Mouse (Mus musculus): Measurements from ENCODE around the gene Pp2d1.
A peak's percentile ranks its signal among the peaks of the same experiment; 100 is the strongest.

The Pp2d1 gene

DNA sequence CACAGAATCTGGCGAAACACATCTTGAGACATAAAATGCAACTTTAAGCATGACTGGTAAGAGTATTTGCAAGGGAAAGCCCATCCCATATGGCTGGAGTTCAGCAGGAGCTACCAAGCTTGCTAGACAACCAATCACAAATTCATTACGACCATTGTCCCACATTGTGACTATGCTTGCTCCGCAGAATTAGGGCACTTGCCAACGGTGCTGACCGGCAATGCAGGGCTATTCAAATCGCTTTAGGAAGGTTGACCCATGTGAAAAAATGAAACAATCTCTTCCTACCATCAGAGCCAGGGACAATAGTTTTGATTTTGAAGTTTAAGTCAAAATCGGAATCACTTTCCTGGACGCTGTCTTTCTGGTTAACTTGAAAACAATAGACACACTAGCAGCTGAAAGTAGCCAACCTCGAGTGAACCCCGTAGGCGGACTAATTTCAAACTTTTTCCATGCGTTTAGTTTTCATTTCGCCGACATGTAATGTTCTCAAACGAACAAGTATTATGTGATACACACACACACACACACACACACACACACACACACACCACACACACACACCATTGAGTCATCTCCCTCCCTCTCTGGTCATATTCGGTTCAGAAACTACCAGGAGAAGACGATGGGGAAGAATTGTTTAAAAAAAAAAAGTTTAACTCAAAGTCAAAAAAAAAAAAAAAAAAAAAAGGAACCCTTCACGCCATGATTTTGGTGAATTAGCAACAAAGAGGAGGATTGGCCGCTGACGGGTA is 27.1 kb upstream of the Pp2d1 start, which contains the start of gene Kat2b:
Gene Kat2b, plus strand, starts transcription at position 701 of the 758 bp plus-strand sequence.
- DNase-seq (ENCODE audit: extremely low read depth, low read depth, low spot score) = peak; percentile 71

DNA sequence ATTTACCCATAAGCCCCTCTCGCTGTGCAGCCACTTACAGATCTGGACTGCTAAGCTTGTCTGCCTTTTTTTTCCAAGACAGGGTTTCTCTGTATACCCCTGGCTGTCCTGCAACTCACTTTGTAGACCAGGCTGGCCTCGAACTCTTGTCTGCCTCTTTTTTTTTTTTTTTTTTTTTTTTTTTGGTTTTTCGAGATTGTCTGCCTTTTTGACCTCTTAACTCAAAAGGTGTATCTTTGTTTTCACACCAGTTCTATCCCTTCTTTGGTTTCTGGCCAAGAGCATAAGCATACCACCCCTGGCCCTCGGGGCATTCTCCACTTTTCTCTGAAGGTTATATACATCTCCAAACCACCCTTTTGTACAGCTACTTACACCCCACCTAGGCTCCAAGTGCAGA is 25.6 kb upstream of the Pp2d1 start:
- DNase-seq (ENCODE audit: extremely low read depth, low read depth, low spot score) = no peak

DNA sequence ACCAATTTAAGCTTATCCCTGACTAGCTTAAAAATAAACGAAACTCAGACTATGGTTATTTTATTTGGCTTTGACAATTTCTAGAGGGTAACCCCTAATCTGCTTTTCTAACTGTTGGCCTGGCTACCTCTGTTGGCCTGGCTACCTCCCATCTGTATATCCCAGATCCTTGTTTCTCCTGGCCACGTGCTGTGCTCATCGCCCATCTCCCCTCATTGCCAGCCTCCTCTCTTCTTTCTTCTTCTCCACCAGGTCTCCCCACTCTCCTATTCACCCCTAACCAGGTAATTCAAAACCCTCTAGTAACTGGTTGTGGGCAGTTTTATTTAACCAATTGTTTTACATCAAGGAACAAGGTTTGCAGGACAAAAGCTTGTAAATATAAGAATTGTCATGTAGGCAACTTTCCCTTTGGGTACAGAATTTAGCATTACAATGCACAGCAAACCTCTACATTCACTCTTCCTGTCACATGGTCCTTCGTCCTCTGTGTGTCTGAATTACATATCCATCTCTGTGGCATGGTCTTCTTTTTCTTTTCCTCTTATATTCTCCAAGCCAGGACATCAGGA is 22.3 kb upstream of the Pp2d1 start:
- no peak for DNase-seq (ENCODE audit: extremely low read depth, low read depth, low spot score)

DNA sequence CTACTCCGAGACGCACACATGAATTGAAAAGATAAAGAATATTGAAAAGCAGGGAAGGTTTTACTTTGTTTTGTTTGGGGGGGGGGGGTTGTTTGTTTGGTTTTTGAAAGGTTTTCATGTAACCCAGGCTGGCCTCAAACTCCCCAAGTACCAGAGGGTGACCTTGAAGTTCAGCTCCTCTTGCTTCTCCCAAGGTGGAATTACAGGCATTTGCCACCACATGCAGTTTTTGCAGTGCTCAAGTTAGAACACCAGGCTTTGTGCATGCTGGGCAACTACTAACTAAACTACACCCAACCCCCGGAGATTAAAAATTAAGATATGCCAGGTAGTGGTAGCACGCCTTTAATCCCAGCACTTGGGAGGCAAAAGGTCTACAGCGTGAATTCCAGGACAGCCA is 20.4 kb upstream of the Pp2d1 start:
- no peak for DNase-seq (ENCODE audit: extremely low read depth, low read depth, low spot score)

DNA sequence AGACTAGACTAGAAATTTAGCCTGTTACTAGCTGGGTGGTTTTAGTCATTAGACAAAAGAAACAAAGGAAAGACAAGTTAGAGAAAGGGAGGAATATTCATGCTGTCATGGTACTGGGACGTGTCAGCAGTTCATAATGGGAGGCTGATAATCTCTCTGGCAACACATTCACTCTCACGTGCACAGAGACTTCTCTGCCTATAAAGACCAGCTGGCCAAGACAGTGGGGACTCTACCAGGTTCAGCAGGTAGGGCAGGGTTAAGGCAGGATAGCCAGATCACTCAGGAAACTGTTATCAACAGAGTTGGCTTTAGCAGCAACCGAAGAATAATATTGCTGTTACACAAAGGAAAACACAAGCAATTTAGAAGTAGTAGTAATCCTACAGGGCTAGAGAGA is 18.2 kb upstream of the Pp2d1 start:
- no peak for DNase-seq (ENCODE audit: extremely low read depth, low read depth, low spot score)

DNA sequence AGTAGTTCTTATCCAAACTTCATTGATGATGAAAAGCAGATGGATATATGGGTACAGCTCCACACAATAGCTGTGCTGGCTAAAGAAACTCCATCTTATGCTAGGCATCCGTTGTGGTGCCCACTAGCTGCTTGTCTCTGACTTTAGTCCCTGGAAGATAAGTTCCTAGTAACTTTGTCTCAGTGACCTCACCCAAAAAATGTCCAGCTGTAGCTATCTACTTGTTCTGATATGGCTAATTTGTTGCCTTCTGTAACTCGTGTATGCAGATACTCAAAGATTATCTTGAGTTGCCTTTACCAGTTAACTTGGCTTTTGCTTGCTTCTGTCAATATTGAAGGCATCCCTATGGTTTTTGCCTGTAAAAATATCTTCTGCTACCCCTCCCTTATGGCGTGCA is 15.6 kb upstream of the Pp2d1 start:
- no peak for DNase-seq (ENCODE audit: extremely low read depth, low read depth, low spot score)

DNA sequence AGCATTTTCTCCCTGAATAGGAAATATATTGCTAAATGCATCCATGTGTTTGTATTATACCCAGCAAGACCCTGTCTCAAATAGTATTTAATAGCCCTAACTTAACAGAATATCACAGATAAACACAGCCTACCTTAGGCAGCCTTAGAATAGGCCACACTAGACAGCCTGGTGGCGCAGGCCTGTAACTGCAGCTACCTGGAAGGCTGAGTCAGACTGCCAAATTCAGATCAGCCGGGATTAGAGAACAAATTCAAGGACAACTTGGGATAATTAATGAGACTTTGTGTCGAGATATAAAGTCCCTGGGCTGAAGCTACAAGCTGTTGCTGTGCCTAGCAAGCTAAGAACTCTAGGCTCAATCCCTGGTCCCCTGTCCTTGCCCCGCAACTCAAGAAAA is 14.8 kb upstream of the Pp2d1 start:
- no peak for DNase-seq (ENCODE audit: extremely low read depth, low read depth, low spot score)

DNA sequence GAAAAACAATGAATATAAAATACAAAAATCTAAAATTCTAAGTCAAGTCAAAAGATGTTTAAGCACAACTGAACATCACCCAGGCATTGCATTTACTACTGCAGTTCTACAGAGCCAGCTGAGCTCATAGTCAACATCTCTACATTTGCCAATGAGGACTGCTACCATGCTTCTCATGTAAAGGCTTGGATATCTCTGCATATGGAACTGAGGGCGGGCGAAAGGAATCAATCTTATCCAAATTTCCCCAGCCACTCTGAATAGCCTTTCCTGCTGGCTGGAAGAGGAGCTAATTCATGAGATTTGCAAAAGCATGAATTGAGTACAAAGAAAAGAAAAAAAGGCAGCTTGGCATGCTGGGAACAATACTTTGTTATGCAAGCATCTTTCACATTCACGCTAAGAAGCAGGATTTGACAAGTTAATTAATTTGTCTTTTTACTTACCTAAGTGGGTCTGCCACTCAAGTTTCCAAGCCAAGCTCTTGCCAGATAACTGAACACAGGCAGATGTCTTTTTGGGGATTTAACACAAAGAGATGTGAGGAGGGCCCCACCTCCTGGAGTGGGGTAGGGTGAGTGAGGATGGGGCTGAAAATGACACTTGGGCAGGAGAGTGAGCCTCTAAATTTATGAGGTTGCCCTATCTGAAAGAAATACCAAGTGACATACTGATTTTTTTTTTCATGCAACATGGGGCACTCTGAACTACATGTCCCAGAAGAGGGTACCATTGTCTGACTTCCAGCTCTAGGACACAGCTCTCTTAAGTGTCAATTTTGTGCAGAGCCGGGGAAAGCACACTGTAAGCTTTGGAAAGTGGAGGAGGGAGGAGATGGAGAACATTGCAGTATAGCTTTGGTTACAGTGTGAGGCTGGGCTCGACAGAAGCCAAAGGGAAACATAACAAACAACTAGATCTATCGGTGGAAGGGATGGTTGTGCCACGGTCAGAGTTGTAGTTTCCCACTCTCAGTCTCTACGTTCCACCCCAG is 12.4 kb upstream of the Pp2d1 start:
- no peak for DNase-seq (ENCODE audit: extremely low read depth, low read depth, low spot score)

DNA sequence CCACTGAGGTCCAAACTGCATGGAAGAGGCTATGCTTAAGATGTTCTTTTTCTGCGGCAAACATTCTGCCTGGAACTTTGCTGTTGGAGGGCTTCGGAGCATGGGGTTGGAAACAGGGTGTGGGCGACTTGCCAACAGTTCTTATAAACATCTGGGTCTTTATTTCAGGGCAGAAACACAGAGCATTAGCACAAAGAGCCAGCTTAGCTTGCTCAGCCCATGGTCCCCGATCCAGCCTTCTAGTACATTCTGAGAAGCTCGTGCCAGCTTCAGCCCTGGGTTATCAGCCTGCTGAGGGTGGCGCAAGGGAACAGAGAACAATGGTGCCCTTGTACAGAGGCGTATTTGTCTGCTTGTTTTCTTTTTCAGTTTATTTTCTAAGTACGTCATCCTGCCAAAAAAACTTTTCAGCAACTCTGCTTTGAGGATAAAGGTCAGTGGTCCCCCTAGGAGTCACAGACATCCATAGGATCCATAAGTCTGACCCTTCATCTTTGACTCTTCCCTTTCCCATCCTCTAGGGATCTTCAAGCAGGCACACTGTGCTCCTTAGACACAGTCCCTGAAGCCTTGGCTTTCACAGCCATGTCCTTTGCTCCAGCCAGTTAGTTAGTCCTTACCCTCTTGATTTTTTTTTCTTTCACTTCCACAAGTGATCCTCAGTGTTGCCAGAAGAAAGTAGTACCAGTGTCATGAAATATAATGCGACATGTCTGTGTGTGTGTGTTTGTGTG is 4.5 kb upstream of the Pp2d1 start:
- DNase-seq (ENCODE audit: extremely low read depth, low read depth, low spot score) = peak; percentile 18

DNA sequence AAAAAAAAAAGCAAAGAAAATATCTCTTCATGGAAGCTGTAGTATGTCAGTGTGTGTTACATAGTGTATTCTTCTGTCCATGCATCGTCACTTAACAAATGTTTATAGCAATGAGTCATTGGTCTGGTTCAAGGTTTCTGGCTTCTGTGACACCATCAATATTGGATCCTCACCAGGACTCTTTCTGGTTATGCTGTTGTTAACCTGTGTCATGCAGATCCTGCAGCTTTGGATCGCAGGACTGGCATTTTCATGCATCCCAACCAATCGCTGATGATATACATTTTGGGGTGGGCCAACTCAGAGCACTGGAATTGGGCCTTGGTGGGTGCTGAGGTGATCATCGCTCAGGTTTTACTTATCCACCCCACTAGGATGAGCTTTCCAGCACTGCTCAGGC is 3.3 kb upstream of the Pp2d1 start:
- no peak for DNase-seq (ENCODE audit: extremely low read depth, low read depth, low spot score)

DNA sequence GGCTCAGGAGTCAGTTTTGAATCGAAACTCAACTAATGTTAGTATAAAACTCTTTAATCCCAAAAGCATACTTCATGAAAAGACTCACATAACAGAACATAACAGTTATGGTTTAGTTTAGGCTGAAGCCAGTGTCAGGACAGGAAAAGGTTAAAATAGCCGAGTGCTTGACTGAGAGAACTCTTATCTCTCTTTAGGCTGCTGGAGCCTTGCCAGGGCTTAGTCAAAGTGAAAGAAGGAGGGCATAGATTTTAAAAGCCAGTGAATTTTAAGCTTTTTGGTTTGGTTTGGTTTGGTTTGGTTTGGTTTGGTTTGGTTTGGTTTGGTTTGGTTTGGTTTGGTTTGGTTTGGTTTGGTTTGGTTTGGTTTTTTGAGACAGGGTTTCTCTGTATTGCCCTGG is 6.8 kb downstream of the Pp2d1 start:
- no peak for DNase-seq (ENCODE audit: extremely low read depth, low read depth, low spot score)

DNA sequence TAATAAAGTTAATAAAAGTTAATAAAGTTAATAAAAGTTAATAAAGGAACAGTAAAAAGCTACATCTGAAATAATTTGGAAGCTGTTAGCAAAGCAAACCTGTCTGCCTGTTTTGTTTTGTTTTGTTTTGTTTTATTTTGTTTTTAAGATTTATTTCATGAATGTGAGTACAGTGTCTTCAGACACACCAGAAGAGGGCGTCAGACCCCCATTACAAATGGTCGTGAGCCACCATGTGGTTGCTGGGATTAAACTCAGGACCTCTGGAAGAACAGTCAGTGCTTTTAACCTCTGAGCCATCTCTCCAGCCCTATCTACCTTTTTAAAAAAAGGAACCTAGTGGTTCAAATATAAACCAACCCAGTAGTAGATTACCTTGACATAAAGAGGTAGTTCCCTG is 8.1 kb downstream of the Pp2d1 start:
- DNase-seq (ENCODE audit: extremely low read depth, low read depth, low spot score) = no peak

DNA sequence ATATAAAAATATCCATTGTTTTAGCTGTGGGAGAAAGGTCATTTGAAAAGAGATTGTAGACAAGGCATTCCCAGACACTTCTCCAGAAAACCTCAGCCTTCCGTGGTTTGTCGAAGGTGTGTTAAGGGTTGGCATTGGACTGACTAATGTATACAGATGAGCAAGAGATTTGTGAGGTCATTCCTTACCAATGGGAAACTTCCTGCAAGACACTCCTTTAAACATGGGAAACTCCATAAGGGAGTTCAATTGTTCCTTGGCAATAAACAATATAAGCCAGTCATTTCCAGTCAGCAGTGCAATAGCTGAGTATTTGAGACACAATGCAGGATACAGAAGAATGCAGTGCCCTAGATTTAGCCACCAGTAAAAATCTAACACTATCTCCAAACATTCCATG is 11.2 kb downstream of the Pp2d1 start:
- no peak for DNase-seq (ENCODE audit: extremely low read depth, low read depth, low spot score)

DNA sequence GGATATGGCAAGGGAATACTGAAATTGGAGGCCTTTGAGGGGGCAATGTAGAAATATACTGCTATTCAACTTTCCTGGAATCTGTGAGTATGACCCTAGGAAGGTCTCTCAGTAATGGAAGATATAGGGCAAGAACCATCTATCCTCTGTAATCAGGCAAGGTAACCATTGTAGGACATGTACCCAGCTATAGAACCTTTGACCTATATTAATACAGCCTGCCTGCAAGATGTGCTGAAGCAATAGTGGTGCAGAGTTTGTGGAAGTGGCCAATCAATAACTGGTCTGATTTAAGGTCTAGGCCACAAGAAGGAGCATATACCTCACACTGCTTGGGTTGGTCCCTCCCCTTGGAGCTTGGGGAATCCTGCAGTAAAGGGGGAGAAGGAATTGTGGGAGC is 18.7 kb downstream of the Pp2d1 start:
- DNase-seq (ENCODE audit: extremely low read depth, low read depth, low spot score) = no peak

DNA sequence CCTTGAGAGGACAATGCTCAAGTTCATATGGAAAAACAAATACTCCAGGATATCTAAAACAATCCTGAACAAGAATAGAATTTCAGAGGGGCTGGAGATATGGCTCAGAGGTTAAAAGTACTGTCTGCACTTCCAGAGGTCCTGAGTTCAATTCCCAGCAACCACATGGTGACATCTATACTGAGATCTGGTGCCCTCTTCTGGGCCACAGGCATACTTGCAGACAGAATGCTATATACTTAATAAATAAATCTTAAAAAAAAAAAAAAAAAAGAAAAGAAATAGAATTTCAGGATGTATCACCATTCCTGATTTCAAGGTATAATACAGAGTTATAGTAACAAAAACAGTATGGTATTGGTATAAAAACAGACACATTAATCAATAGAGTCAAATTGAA is 19.9 kb downstream of the Pp2d1 start:
- no peak for DNase-seq (ENCODE audit: extremely low read depth, low read depth, low spot score)

DNA sequence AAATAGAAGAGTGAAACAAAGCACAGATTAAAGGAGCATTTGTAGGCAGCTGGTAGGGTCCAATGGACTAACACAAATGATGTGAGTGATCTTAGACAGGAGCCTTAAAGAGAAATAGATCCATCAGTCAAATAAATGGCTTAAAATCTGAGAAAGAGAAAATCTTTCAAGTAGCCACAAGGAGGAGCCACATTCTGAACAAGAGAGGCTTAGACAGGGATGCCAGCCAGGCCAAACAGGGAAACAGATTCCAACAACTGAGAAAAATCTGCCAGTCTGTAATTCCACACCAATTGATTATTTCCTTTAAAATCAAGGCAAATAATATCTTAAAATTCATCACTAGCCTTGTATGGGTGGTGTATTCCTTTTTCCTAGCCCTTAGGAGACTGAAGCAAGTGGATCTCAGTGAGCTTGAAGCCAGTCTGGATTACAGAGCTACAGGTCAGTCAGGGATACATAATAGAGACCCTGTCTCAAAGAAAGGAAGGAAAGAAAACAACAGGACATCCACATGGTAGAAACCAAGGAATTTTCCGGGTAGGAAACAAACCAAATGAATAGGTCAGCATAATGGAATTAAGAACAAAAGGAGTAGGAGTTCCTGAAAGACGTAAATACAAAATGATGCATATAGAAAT is 26.8 kb downstream of the Pp2d1 start:
- no peak for DNase-seq (ENCODE audit: extremely low read depth, low read depth, low spot score)

DNA sequence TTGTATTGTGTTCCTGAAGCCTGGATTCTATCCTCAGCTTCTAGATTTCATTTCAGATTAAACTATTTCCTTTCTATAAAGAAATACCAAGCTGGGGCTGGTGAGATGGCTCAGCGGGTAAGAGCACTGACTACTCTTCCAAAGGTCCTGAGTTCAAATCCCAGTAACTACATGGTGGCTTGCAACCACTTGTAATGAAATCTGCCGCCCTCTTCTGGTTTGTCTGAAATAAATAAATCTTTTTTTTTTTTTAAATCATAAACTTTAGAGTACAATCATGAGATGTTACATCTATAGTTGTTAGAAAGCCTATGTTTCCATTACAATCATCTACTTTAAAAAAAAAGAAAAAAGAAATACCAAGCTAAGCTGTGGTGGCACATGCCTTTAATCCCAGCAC is 36.3 kb downstream of the Pp2d1 start:
- no peak for DNase-seq (ENCODE audit: extremely low read depth, low read depth, low spot score)

DNA sequence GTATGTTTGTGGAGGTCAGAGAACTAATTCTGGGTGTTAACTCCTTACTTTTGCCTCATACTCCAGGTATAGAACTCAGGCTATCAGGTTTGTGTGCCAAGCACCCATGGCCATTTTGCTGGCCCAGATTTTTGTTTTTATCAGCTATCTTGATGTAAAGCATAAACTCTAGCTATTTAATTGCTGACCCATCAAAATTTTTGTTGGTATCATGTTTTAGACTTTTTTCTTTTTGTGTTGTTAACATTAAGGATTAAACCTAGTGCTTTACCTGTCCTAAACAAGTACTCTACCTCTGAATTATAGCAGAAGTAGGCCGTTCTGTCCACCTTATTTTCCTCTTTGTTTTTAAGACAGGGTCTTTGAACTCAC is 50.3 kb downstream of the Pp2d1 start:
- DNase-seq (ENCODE audit: extremely low read depth, low read depth, low spot score) = no peak

DNA sequence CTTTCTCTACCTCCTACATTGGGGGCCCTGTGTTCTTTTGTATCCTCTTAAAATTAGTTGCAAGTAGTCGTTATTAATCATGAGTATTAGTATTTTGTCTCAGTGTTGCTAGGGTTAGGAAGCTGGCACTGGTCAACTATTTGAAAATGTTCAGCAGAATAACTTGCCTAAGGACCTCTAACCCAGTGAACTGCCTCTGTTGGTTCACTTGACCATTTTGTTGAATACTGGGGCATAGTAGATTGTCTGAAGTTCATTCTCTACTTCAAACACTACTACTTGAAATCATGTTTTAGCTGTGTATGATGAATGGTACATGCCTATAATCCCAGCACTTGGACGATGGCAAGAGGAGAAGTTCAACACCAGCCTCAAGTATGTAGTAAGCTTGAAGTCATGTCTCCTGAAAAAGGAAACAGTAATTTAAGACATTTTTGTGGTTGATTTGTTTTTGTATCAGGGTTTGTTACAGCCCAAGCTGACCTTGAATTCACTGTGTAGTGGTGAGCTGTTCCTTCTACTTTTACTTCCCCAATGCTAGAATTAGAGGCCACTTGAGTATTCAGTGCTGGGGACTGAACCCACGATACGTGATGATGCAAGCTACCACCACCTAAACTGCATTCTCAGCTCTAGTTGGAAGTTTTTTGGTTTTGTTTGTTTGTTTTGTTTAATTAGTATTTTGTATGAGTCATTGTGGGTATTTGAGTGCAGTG is 50.8 kb downstream of the Pp2d1 start:
- DNase-seq (ENCODE audit: extremely low read depth, low read depth, low spot score) = no peak

DNA sequence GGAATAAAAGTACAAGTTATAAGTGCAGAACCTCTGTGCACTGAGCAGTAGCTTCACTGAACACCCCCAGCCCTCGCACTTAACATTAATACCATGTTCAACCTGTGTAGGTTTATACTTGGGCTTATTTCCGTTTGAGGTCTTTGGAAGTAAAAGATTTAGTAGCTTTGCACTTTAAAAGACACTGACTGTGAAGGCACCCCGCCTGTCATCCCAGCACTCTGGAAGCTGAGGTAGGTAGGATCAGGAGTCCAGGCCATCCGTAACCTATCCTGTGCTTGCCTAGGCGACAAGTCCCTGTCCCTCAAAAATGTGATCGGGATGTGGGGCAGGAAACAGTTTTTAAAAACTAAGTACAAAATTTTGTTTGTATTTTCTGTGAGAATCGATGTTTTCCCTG is 58.8 kb downstream of the Pp2d1 start:
- DNase-seq (ENCODE audit: extremely low read depth, low read depth, low spot score) = no peak
